Mouse (Mus musculus) ES-Bruce4 (cell line): ENCODE data around the gene Palm3.
"Not testable (repeated sequence)": the region's sequence is repeated elsewhere in the genome, so short reads cannot be mapped to it uniquely, and the experiment has no call there.

Source experiments
- CTCF ChIP-seq: IDR thresholded peaks from one replicate; pipeline ENCODE4 v1.8.1; 2011; ENCODE audit warnings: low read depth, low read length
- EP300 ChIP-seq: IDR thresholded peaks from 2 replicates; pipeline ENCODE4 v1.6.1; 2011; ENCODE audit warnings: low read depth, low read length; ENCODE audit not compliant: insufficient read depth
- POLR2A ChIP-seq: IDR thresholded peaks from one replicate; pipeline ENCODE4 v1.8.1; 2011; ENCODE audit warnings: low read length; ENCODE audit not compliant: insufficient read depth

GRCm38 (mm10) chr8:83983222-83983621 lies 38.0 kb upstream of the Palm3 start:
- not testable (repeated sequence) for TF ChIP-seq POLR2A, EP300
- peak; percentile 26 for TF ChIP-seq CTCF
